Mouse (Mus musculus): ENCODE data around the gene Fstl3.

- peak; percentile 96 for TF ChIP-seq CTCF (IDR thresholded peaks at IDR 0.05; ENCODE audit: low read depth)
- TF ChIP-seq EP300 (IDR thresholded peaks at IDR 0.05; ENCODE audit: low read depth): no peak
Observed at GRCm38 (mm10) chr10:79768400-79768799, 8.7 kb upstream of the Fstl3 start.

All from liver, postnatal 0 days (tissue).